Mouse (Mus musculus): ENCODE results near the gene Msl2. TPM values are rescaled to one million over a fixed set of nuclear protein-coding genes. Genes with fewer than 3 reads are reported as not detected.

Msl2 gene
- total and polyA plus RNA-seq, 2 experiments = 9.6 to 13.6 TPM

DNA sequence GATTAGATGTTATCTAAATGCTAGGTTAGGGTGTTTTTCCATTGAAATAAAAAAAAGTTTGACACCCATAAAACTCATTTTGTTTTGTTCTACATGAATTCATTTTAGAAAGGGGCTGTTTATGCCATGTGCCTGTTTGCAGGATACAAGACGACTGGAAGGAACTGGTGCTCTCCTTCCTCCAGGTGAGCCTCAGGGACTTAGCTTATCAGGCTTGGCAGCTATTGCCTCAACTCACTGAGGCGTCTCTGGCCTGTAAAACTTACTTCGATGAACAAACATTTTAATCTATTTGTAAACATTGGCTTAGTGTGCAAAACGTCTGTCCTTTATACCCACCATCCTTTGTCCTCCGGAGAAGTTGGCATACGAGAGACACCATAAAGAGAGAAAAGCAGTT is 21.2 kb upstream of the Msl2 start:
- H3K4me3 ChIP-seq (ENCODE audit: insufficient read depth, low read depth, low read length) = no peak overlapping the region
- WGBS = 30% methylated on average over 6 of the region's 6 CpGs
- peak; percentile 10 for DNase-seq (ENCODE audit: extremely low read depth, low read depth, low spot score)
- H3K4me1 ChIP-seq (ENCODE audit: control insufficient read depth, insufficient read depth, low read length) = peaks cover 3% of the 10 kb centered on the region
- TF ChIP-seq CTCF (IDR thresholded peaks at IDR 0.05; ENCODE audit: low read depth, low read length) (no peak), POLR2A (IDR thresholded peaks at IDR 0.05; ENCODE audit: extremely low read depth, insufficient read depth, low read length) (no peak)
- H3K79me2 ChIP-seq (ENCODE audit: control insufficient read depth, insufficient read depth, low read length) = no peaks in the 10 kb centered on the region
- H3K27me3 ChIP-seq (ENCODE audit: control insufficient read depth, insufficient read depth, low read length) = no peaks in the 10 kb centered on the region
- no peaks in the 10 kb centered on the region for H3K36me3 ChIP-seq (ENCODE audit: control insufficient read depth, insufficient read depth, low read length)
- no peak overlapping the region for H3K27ac ChIP-seq (replicated peaks; ENCODE audit: insufficient read depth, low read depth, low read length)
- H3K9ac ChIP-seq (ENCODE audit: low read depth, low read length) = no peak overlapping the region

DNA sequence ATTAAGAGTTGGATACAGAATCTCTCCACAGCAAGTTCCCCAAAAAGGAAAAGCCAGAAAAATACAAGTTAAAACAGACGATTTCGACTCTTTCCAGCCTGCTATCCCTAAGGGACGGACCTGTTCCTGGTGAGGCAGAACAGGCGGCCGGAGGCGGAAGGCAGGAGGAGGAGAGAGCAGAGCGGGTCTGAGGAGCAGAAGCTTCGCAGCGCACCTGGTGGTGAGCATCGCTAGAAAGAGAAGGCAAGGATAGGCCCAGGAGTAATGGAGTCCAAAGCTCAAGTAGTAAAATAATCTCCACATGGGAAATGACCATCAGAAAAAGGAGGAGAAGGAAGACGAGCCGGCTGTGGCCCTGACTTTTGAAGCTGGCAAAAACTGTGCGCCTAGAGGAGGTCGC is 20.6 kb upstream of the Msl2 start:
- no peaks in the 10 kb centered on the region for H3K36me3 ChIP-seq (ENCODE audit: control insufficient read depth, insufficient read depth, low read length)
- H3K27me3 ChIP-seq (ENCODE audit: control insufficient read depth, insufficient read depth, low read length) = no peaks in the 10 kb centered on the region
- no peak overlapping the region for H3K27ac ChIP-seq (replicated peaks; ENCODE audit: insufficient read depth, low read depth, low read length)
- WGBS = 83% methylated on average over 14 of the region's 14 CpGs
- TF ChIP-seq POLR2A (IDR thresholded peaks at IDR 0.05; ENCODE audit: extremely low read depth, insufficient read depth, low read length) (no peak), CTCF (IDR thresholded peaks at IDR 0.05; ENCODE audit: low read depth, low read length) (no peak)
- H3K79me2 ChIP-seq (ENCODE audit: control insufficient read depth, insufficient read depth, low read length) = no peaks in the 10 kb centered on the region
- DNase-seq (ENCODE audit: extremely low read depth, low read depth, low spot score) = no peak
- no peak overlapping the region for H3K9ac ChIP-seq (ENCODE audit: low read depth, low read length)
- H3K4me1 ChIP-seq (ENCODE audit: control insufficient read depth, insufficient read depth, low read length) = peaks cover 3% of the 10 kb centered on the region
- no peak overlapping the region for H3K4me3 ChIP-seq (ENCODE audit: insufficient read depth, low read depth, low read length)

DNA sequence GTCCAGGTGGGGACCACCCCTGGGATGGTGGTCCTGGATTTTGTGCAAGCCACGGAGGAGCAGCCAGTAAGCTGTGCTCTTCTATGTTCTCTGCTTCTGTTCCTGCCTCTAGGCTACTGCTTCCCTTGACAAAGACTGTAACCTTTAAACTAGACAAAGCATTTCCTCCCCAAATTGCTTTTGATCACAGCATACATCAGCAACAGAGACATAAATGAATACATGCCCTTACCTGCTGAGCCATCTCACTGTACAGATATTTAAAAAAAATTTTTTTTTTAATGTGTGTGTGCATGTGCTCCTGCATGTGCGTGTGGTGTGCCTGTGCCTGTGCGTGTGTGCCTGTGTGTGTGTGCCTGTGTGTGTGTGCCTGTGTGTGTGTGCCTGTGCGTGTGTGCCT is 16.7 kb upstream of the Msl2 start:
- no peak overlapping the region for H3K27ac ChIP-seq (replicated peaks; ENCODE audit: insufficient read depth, low read depth, low read length)
- 92% methylated on average over 4 of the region's 4 CpGs for WGBS
- TF ChIP-seq CTCF (IDR thresholded peaks at IDR 0.05; ENCODE audit: low read depth, low read length) = no peak
- TF ChIP-seq POLR2A (IDR thresholded peaks at IDR 0.05; ENCODE audit: extremely low read depth, insufficient read depth, low read length) = no peak
- no peaks in the 10 kb centered on the region for H3K36me3 ChIP-seq (ENCODE audit: control insufficient read depth, insufficient read depth, low read length)
- H3K27me3 ChIP-seq (ENCODE audit: control insufficient read depth, insufficient read depth, low read length) = no peaks in the 10 kb centered on the region
- peaks cover 3% of the 10 kb centered on the region for H3K4me1 ChIP-seq (ENCODE audit: control insufficient read depth, insufficient read depth, low read length)
- DNase-seq (ENCODE audit: extremely low read depth, low read depth, low spot score) = no peak
- no peaks in the 10 kb centered on the region for H3K79me2 ChIP-seq (ENCODE audit: control insufficient read depth, insufficient read depth, low read length)
- no peak overlapping the region for H3K9ac ChIP-seq (ENCODE audit: low read depth, low read length)
- H3K4me3 ChIP-seq (ENCODE audit: insufficient read depth, low read depth, low read length) = no peak overlapping the region

DNA sequence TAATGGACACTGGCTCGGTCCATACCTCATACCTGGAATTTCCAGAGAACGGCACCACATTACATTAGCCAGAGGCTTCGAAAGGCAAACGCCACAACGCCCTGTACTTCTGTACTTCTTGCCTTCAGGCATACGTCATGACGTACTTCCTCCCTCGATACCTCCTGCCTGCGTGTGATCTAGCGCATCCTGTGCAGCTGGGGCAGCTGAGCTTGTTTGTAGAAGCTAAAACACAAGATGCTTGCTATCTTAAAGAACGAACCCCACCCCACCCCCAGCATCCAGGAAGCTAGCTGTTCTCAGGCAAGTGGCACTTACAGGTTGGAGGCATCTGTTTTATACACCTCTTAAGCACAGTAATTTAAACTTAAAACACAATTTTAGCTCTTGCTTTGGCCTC is 12.9 kb upstream of the Msl2 start:
- no peak for DNase-seq (ENCODE audit: extremely low read depth, low read depth, low spot score)
- WGBS = 82% methylated on average over 11 of the region's 11 CpGs

DNA sequence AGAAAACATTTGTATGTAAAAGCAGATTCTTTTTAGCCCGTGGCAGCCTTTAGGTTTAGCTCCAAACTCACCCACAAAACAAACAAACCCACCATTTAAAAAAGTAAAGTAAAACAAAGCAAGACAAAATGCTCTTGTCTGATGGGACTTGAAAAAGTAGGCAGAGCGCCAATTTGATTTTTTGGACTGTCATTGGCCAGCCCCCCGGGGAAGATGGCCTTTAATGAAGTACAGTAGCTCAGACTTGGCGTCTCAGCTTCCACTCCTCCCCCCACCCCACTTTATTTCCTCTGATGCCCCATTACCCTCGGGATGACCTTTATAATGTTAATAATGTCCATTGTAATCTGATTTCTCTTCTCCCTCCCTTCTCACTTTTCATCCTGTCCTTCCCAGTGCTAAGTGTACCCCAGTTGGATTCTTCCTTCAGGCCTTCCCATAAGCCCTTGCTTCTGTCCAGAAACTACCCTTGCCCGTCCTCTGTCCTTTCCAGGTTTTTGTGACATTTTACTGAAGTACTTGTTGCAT is 11.6 kb upstream of the Msl2 start:
- Histone ChIP-seq H3K4me3 (ENCODE audit: insufficient read depth, low read depth, low read length) (no peak overlapping the region), H3K4me1 (ENCODE audit: control insufficient read depth, insufficient read depth, low read length) (peaks cover 2% of the 10 kb centered on the region; the same call in 1 of the 2 replicates), H3K79me2 (ENCODE audit: control insufficient read depth, insufficient read depth, low read length) (no peaks in the 10 kb centered on the region), H3K27me3 (ENCODE audit: control insufficient read depth, insufficient read depth, low read length) (no peaks in the 10 kb centered on the region), H3K36me3 (ENCODE audit: control insufficient read depth, insufficient read depth, low read length) (no peaks in the 10 kb centered on the region), H3K27ac (replicated peaks; ENCODE audit: insufficient read depth, low read depth, low read length) (no peak overlapping the region), H3K9ac (ENCODE audit: low read depth, low read length) (no peak overlapping the region)
- DNase-seq (ENCODE audit: extremely low read depth, low read depth, low spot score) = no peak
- WGBS = 83% methylated on average over 6 of the region's 6 CpGs
- TF ChIP-seq POLR2A (IDR thresholded peaks at IDR 0.05; ENCODE audit: extremely low read depth, insufficient read depth, low read length) = no peak
- no peak for TF ChIP-seq CTCF (IDR thresholded peaks at IDR 0.05; ENCODE audit: low read depth, low read length)

More for the DNA sequence above, 12.9 kb upstream of the Msl2 start:
- H3K4me1 ChIP-seq (ENCODE audit: control insufficient read depth, insufficient read depth, low read length) = peaks cover 3% of the 10 kb centered on the region
- no peak overlapping the region for H3K27ac ChIP-seq (replicated peaks; ENCODE audit: insufficient read depth, low read depth, low read length)
- H3K4me3 ChIP-seq (ENCODE audit: insufficient read depth, low read depth, low read length) = no peak overlapping the region
- no peak overlapping the region for H3K9ac ChIP-seq (ENCODE audit: low read depth, low read length)
- no peaks in the 10 kb centered on the region for H3K79me2 ChIP-seq (ENCODE audit: control insufficient read depth, insufficient read depth, low read length)
- H3K36me3 ChIP-seq (ENCODE audit: control insufficient read depth, insufficient read depth, low read length) = no peaks in the 10 kb centered on the region
- H3K27me3 ChIP-seq (ENCODE audit: control insufficient read depth, insufficient read depth, low read length) = no peaks in the 10 kb centered on the region
- TF ChIP-seq POLR2A (IDR thresholded peaks at IDR 0.05; ENCODE audit: extremely low read depth, insufficient read depth, low read length) (no peak), CTCF (IDR thresholded peaks at IDR 0.05; ENCODE audit: low read depth, low read length) (no peak)

DNA sequence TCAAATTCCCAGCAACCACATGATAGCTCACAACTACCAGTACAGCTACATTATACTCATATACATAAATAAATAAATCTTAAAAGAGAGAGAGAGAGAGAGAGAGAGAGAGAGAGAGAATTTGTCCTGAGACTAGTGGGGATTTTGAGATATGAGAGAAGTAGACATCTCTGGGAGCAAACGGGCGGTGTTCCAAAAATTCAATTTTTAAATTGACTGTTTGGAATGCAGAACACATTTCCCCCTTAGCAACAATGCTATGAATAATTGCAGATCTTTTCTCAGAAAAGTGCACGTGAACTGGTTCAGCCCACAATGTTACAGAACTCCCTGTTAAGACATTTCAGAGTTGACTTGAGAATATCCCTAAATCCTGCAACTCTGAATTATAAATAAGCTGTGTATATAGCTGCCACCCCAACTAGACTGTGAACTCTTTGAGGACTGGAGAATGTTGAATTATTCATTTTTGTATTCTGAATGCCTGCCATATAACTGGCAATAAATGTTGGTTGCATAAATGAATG is 8.8 kb upstream of the Msl2 start:
- H3K27me3 ChIP-seq (ENCODE audit: control insufficient read depth, insufficient read depth, low read length) = no peaks in the 10 kb centered on the region
- no peak for TF ChIP-seq CTCF (IDR thresholded peaks at IDR 0.05; ENCODE audit: low read depth, low read length)
- no peak for TF ChIP-seq POLR2A (IDR thresholded peaks at IDR 0.05; ENCODE audit: extremely low read depth, insufficient read depth, low read length)
- H3K27ac ChIP-seq (replicated peaks; ENCODE audit: insufficient read depth, low read depth, low read length) = no peak overlapping the region
- peaks cover 2% of the 10 kb centered on the region; the same call in 1 of the 2 replicates for H3K4me1 ChIP-seq (ENCODE audit: control insufficient read depth, insufficient read depth, low read length)
- 96% methylated on average over 3 of the region's 3 CpGs for WGBS
- H3K79me2 ChIP-seq (ENCODE audit: control insufficient read depth, insufficient read depth, low read length) = no peaks in the 10 kb centered on the region
- no peak overlapping the region for H3K9ac ChIP-seq (ENCODE audit: low read depth, low read length)
- H3K36me3 ChIP-seq (ENCODE audit: control insufficient read depth, insufficient read depth, low read length) = no peaks in the 10 kb centered on the region
- DNase-seq (ENCODE audit: extremely low read depth, low read depth, low spot score) = no peak
- no peak overlapping the region for H3K4me3 ChIP-seq (ENCODE audit: insufficient read depth, low read depth, low read length)

All from liver, adult 2 months (tissue).